Mouse (Mus musculus) kidney, adult 18-20 months (tissue): Measurements from ENCODE around the gene Rasal2.

Experiments used
- DNase-seq: peaks from one replicate; pipeline ENCODE4 v3.0.0; 2021

Rasal2 gene

GRCm38 (mm10) chr1:157123836-157124235, 288.6 kb downstream of the Rasal2 start:
- no peak for DNase-seq

GRCm38 (mm10) chr1:157119168-157119567, 293.2 kb downstream of the Rasal2 start:
- DNase-seq, result no peak

DNA sequence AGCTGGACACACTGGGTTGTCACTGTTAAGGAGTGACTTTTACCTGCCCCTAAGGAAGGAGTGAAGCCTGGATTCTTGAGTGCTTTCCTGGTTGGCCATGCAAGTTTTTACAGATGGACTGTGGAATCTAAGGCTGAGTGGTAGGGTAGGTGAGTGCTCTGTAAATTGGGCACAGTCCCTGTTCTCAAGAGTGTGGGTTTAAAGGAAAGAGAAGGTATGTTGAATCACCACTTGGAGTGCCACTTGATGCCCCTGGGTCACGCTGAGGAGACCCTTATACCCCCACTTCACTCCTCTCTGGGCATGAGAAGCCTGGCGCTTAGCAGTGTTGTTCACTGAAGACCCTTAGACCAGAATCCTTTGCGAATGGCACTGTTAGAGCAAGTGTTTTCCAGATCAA, 295.0 kb downstream of the Rasal2 start:
- no peak for DNase-seq

- no peak for DNase-seq
These were observed 297.9 kb downstream of the Rasal2 start for GRCm38 (mm10) chr1:157114492-157114891.

GRCm38 (mm10) chr1:157110287-157110835, 302.0 kb downstream of the Rasal2 start:
- DNase-seq, result no peak

- DNase-seq, result no peak
These were observed 303.8 kb downstream of the Rasal2 start, which contains the start of gene Tex35 for GRCm38 (mm10) chr1:157108580-157108979. Tex35 (minus strand) TSS chr1:157108680.

- DNase-seq, result peak; percentile 12
These were observed 311.1 kb downstream of the Rasal2 start for GRCm38 (mm10) chr1:157101122-157101865.

GRCm38 (mm10) chr1:157095534-157095933, 316.9 kb downstream of the Rasal2 start:
- no peak for DNase-seq

DNA sequence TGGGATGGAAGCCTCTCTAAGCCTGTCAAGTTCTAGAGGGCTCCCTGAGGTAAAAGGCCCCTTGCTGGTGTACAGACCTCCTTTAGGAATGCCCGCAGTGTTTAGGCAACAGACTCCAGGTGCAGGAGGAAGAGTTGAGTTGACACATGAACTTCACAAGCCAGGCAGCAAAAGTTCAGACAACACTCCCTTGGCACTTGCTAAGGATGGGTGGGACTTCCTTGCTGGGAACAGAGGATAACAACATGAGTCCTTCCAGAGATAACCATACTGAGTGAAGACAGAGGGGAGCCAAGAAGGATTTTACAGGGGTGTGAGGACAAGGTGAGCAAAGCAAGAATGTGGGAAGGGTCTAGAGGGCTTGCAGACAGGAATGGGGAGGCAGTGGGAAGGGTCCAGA, 319.8 kb downstream of the Rasal2 start:
- no peak for DNase-seq

GRCm38 (mm10) chr1:157092140-157092539, 320.3 kb downstream of the Rasal2 start:
- no peak for DNase-seq

DNA sequence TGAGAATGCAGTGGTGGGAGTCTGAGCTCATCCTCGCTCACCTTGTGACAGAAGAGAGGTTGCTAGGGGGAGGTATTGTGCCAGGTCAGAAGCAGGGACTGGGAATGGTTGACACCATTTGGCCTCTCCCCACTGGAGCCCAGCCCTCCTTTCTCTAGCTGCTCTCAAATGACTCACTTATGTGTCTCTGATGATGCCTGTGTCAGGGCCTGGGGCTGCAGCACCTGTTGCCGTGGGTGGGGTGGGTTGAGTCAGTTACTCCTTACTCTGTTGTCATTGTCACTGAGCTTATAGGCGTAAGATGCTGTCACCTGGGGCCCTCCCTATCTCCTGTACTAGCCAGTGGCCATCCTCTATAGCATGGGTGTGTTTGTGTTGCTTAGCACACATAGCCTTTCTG, 321.6 kb downstream of the Rasal2 start:
- DNase-seq, result no peak

GRCm38 (mm10) chr1:157086097-157086994, 326.0 kb downstream of the Rasal2 start:
- DNase-seq, result peak; percentile 73
